Mouse (Mus musculus) intestine, embryonic 16.5 days (tissue): ENCODE measurements around the gene Cited4. TPM values are rescaled to one million over a fixed set of nuclear protein-coding genes. Genes with fewer than 3 reads are reported as not detected.

Experiments
- ATAC-seq: fragments of 200-750 bp; cut with Nextera tagmentation; 2 replicates; pipeline ENCODE4 v1.8.0; 2017; ENCODE audit warnings: moderate TSS enrichment, moderate library complexity
- H3K27ac ChIP-seq: fragments of 300-500 bp; sonication (generic); 2 replicates; pipeline ENCODE4 v1.5.1; 2014; ENCODE audit warnings: mild to moderate bottlenecking, low read length
- H3K27me3 ChIP-seq: fragments of 300-500 bp; sonication (generic); replicated peaks from 2 replicates; pipeline ENCODE4 v1.6.1; 2014; ENCODE audit warnings: low read length, control low read depth, mixed read lengths; ENCODE audit not compliant: control insufficient read depth, insufficient read depth
- H3K36me3 ChIP-seq: fragments of 300-500 bp; sonication (generic); 2 replicates; pipeline ENCODE4 v1.6.1; 2014; ENCODE audit warnings: low read length, control low read depth; ENCODE audit not compliant: control insufficient read depth, insufficient read depth
- H3K4me1 ChIP-seq: fragments of 300-500 bp; sonication (generic); 2 replicates; pipeline ENCODE4 v1.6.1; 2014; ENCODE audit warnings: low read length, control low read depth, mixed read lengths; ENCODE audit not compliant: control insufficient read depth, insufficient read depth
- H3K4me2 ChIP-seq: fragments of 300-500 bp; sonication (generic); 2 replicates; pipeline ENCODE4 v1.6.1; 2014; ENCODE audit warnings: low read depth, low read length, control low read depth
- H3K4me3 ChIP-seq: fragments of 300-500 bp; sonication (generic); 2 replicates; pipeline ENCODE4 v1.5.1; 2014; ENCODE audit warnings: mild to moderate bottlenecking, low read length
- H3K9ac ChIP-seq: fragments of 300-500 bp; sonication (generic); 2 replicates; pipeline ENCODE4 v1.6.1; 2014; ENCODE audit warnings: low read depth, low read length
- H3K9me3 ChIP-seq: fragments of 300-500 bp; sonication (generic); 2 replicates; pipeline ENCODE4 v1.6.1; 2016; ENCODE audit warnings: low read length, control low read depth; ENCODE audit not compliant: control insufficient read depth
- WGBS: fragments of 180-500 bp; shearing (Covaris S2); extraction: QIAGEN DNeasy Blood & Tissue Kit; methylation state at CpG from one replicate; pipeline ENCODE4 v1.1.7; 2014; 5-methylcytosine and 5-hydroxymethylcytosine counted together
- polyA plus RNA-seq: library from polyadenylated mRNA; unstranded; fragments of >200 nt; fragmentation: Nextera tagmentation; extraction: Ambion mirVana; gene quantifications from 2 replicates; pipeline ENCODE4 v1.2.1, GENCODE M21; 2015

Gene Cited4
- 1.5 and 2.4 TPM in 2 replicates for polyA plus RNA-seq

DNA sequence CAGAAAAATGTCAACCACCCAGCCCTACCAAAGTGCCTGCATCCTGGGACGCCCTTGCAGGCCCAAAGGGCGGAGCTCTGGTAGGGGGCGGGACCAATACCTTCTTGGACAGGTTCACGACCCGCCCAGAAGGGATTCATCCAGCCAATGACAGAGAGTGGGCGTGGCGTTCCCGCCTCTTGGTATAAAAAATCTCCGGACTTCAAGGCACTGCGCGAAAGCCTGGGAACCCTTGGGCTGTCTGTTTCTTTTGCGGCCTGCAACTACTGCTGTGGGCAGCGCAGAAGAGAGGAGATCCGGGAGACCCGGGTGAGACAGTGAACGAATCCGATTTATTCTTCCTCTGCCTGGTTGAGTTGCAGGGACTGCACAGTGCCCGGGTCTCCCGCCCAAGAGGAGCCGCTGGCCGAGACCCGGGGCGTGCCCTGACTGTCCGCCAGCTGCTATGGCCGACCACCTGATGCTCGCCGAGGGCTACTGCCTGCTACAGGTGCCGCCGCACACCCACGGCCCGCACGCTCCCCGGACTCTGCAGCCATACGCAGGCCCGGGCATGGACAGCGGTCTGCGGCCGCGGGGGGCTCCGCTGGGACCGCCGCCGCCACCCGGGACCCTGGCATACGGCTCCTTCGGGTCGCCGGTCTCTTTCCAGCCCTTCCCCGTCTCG lies at the start of gene Cited4:
Gene Cited4, plus strand, starts transcription at position 215 of the 667 bp plus-strand sequence.
- Histone ChIP-seq H3K4me3 (peak within 1 kb of the TSS; percentile 69), H3K9ac (peak within 1 kb of the TSS; percentile 69), H3K27ac (no peak within 1 kb of the TSS), H3K4me1 (peaks cover 14% of the 10 kb centered on the region; the same call in 1 of the 2 replicates), H3K9me3 (no peaks in the 10 kb centered on the region), H3K36me3 (no peaks in the 10 kb centered on the region), H3K27me3 (peaks cover 9% of the 10 kb centered on the region; the same call in 1 of the 2 replicates), H3K4me2 (peak within 1 kb of the TSS; percentile 100)
- ATAC-seq = peak; percentile 93
- under 1% methylated on average over 50 of the region's 50 CpGs for WGBS

DNA sequence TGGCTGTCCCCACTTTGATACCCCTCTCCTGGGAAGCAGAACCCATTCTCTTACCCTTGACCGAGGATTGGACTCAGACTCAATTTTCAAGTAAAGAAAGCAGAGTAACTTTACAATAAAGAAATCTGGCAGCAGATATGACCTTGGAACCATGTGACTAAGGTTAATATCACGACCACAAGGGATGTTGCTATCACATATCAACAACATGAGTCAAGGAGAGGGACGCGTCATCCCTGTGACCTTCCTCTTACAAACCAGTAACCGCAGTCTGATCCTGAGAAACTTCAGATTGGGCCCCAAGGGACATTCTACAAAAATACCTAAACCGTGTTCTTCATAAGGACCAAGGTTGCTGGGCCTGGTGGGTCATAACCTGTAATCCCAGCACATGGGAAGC lies 38.6 kb upstream of the Cited4 start:
- Histone ChIP-seq H3K9me3 (no peaks in the 10 kb centered on the region), H3K27ac (no peak overlapping the region), H3K9ac (no peak overlapping the region), H3K4me2 (no peak overlapping the region), H3K36me3 (no peaks in the 10 kb centered on the region), H3K4me3 (no peak overlapping the region), H3K4me1 (no peaks in the 10 kb centered on the region), H3K27me3 (no peaks in the 10 kb centered on the region)
- WGBS = 83% methylated on average over 6 of the region's 6 CpGs
- ATAC-seq = no peak

GRCm38 (mm10) chr4:120630218-120630931 lies 36.0 kb upstream of the Cited4 start:
- Histone ChIP-seq H3K9ac (no peak overlapping the region), H3K4me1 (no peaks in the 10 kb centered on the region), H3K4me3 (no peak overlapping the region), H3K27me3 (no peaks in the 10 kb centered on the region), H3K27ac (no peak overlapping the region), H3K4me2 (no peak overlapping the region), H3K9me3 (no peaks in the 10 kb centered on the region), H3K36me3 (no peaks in the 10 kb centered on the region)
- ATAC-seq = 0 out of 2 replicates have a peak, but pooled peaks have one; percentile 38
- 61% methylated on average over 8 of the region's 8 CpGs for WGBS

- H3K27ac ChIP-seq = no peak overlapping the region
- H3K9me3 ChIP-seq = no peaks in the 10 kb centered on the region
- WGBS = 51% methylated on average over 6 of the region's 6 CpGs
- H3K36me3 ChIP-seq = no peaks in the 10 kb centered on the region
- no peaks in the 10 kb centered on the region for H3K4me1 ChIP-seq
- H3K27me3 ChIP-seq = no peaks in the 10 kb centered on the region
- no peak for ATAC-seq
- H3K9ac ChIP-seq = no peak overlapping the region
- H3K4me2 ChIP-seq = no peak overlapping the region
- no peak overlapping the region for H3K4me3 ChIP-seq
Measured at GRCm38 (mm10) chr4:120631828-120632227, 34.5 kb upstream of the Cited4 start.

DNA sequence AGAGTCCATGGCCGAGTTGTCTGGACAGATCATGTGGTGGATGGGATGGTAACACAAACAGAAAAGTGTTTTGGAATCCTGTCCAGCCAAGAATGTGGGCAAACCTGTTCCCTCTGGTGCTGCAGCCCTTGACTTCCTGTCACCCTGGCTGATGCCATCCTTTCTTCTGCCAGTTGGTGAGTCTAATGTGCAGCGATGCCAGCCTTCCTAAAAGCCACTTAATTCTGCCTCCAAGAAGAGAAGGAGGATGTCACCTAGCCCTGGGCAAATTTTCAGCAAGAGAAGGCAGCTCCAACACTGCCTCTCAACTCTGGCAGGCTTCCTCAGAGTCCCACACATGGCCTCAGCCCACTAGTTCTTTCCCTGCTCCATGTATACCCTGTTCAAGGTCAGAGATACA lies 31.0 kb upstream of the Cited4 start:
- Histone ChIP-seq H3K27ac (no peak overlapping the region), H3K36me3 (no peaks in the 10 kb centered on the region), H3K4me3 (no peak overlapping the region), H3K4me1 (no peaks in the 10 kb centered on the region), H3K27me3 (no peaks in the 10 kb centered on the region), H3K9me3 (no peaks in the 10 kb centered on the region), H3K4me2 (no peak overlapping the region), H3K9ac (no peak overlapping the region)
- no peak for ATAC-seq
- WGBS = 79% methylated on average over 2 of the region's 2 CpGs

DNA sequence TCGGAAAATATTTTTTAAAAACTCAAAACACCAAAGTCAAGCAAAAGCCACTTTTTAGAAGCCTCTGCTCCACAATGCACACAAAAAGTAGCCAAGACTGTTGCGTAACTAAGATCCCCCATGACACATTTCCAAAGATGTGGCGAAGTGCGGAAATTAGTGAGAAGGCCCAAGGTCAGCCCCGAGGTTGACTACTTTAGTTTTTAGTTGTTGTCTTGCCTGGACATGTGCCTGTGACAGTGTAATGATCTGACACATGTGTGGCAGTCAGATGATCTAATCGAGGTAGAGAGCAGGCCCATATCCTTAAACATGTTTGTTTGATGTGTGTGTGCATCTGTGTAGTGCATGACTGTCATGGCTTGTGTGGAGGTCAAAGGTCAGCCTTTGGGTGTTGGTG lies 24.4 kb upstream of the Cited4 start:
- 89% methylated on average over 6 of the region's 6 CpGs for WGBS
- Histone ChIP-seq H3K9ac (no peak overlapping the region), H3K27ac (no peak overlapping the region), H3K36me3 (no peaks in the 10 kb centered on the region), H3K27me3 (0 out of 2 replicates have a peak, but pooled peaks cover 3% of the 10 kb centered on the region), H3K4me2 (no peak overlapping the region), H3K4me3 (no peak overlapping the region), H3K4me1 (no peaks in the 10 kb centered on the region), H3K9me3 (no peaks in the 10 kb centered on the region)
- no peak for ATAC-seq

DNA sequence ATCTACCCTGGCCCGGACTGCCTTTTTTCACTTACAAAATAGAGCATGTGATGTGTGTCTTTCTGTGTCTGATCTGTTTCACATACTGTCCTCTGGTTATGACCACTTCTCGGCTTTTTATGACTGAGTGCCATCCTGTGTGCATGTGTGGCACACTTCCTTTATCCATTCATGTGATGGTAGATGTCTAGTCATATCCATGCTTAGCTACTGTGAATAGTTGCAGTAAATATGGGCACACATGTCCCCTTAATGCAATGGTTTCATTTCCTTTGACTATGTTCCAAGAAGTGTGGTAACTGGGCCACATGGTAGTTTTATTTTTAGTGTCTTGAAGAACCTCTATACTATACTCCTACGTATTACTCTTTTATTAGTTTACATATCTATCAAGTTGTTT lies 22.5 kb upstream of the Cited4 start:
- no peaks in the 10 kb centered on the region for H3K9me3 ChIP-seq
- H3K27ac ChIP-seq = no peak overlapping the region
- H3K4me3 ChIP-seq = no peak overlapping the region
- no peak overlapping the region for H3K4me2 ChIP-seq
- H3K4me1 ChIP-seq = no peaks in the 10 kb centered on the region
- H3K9ac ChIP-seq = no peak overlapping the region
- 80% methylated on average over 3 of the region's 3 CpGs for WGBS
- peaks cover 5% of the 10 kb centered on the region; the same call in 1 of the 2 replicates for H3K27me3 ChIP-seq
- no peak for ATAC-seq
- H3K36me3 ChIP-seq = no peaks in the 10 kb centered on the region

GRCm38 (mm10) chr4:120649369-120650207 lies 16.8 kb upstream of the Cited4 start:
- peak overlapping the region; percentile 94 for H3K4me2 ChIP-seq
- peaks cover 7% of the 10 kb centered on the region for H3K4me1 ChIP-seq
- H3K27me3 ChIP-seq = peaks cover 24% of the 10 kb centered on the region
- WGBS = 4% methylated on average over 54 of the region's 55 CpGs
- H3K27ac ChIP-seq = no peak overlapping the region
- peak overlapping the region; percentile 55; the same call in 1 of the 2 replicates for H3K9ac ChIP-seq
- ATAC-seq = peak; percentile 81
- H3K4me3 ChIP-seq = peak overlapping the region; percentile 52
- no peaks in the 10 kb centered on the region for H3K9me3 ChIP-seq
- no peaks in the 10 kb centered on the region for H3K36me3 ChIP-seq

- Histone ChIP-seq H3K36me3 (no peaks in the 10 kb centered on the region), H3K4me2 (peak overlapping the region; percentile 94), H3K27ac (no peak overlapping the region), H3K27me3 (peaks cover 22% of the 10 kb centered on the region), H3K9me3 (no peaks in the 10 kb centered on the region), H3K4me1 (peaks cover 7% of the 10 kb centered on the region), H3K9ac (no peak overlapping the region), H3K4me3 (peak overlapping the region; percentile 52)
- no peak for ATAC-seq
- 25% methylated on average over 7 of the region's 7 CpGs for WGBS
Measured at GRCm38 (mm10) chr4:120650208-120650592, 16.2 kb upstream of the Cited4 start.
